Mouse (Mus musculus) liver, adult 10 weeks (tissue): ENCODE measurements around the gene Pcdh19. TPM values are rescaled to one million over a fixed set of nuclear protein-coding genes. Genes with fewer than 3 reads are reported as not detected.

Experiments
- polyA plus RNA-seq: library from polyadenylated mRNA; stranded (reverse); fragments of 350-450 nt; fragmentation: Illumina TruSeq; extraction: RNeasy Lipid Tissue Mini Kit (QIAGEN cat#74804); gene quantifications from one replicate; pipeline ENCODE4 v1.2.3, GENCODE M21; 2014; ENCODE audit warnings: low read depth, low replicate concordance

The Pcdh19 gene
- not detected for polyA plus RNA-seq

DNA sequence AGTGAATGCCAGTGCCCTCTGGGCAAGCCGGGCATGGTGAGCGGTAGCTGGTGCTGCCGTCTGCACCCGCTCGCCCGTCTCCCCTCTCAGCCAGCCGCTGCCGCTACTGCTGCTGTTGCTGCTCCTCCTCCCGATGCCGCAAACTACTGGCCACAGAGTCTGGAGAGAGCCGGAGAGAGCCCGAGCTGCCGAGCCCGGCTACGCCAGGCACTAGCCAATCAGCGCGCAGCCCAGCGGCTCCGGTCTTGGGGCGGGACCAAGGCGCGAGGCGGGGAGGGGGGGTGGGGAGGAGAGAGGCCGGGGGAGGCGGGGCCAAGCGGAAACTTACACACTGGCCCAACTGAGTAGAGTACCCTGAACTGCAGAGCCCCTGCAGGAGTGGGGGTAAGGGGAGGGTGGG is at the start of gene Pcdh19:
TSS of gene Pcdh19 (minus strand) at position 148 of the 400 bp plus-strand sequence.

Other genes with a start within 250 kb of the Pcdh19 start
- not detected for gene Tnmd, start 162.0 kb upstream of the Pcdh19 start, polyA plus RNA-seq
- gene Tspan6, start 209.4 kb upstream of the Pcdh19 start, polyA plus RNA-seq, result 1.2 TPM
- 0.61 TPM for gene Srpx2, start 219.4 kb upstream of the Pcdh19 start, polyA plus RNA-seq